Mouse (Mus musculus) urinary bladder, postnatal 4 days (tissue): ENCODE data around the gene Il27.
A peak's percentile ranks its signal among the peaks of the same experiment; 100 is the strongest.

Source experiments
- DNase-seq, 2 experiments: peaks; one replicate each; pipeline ENCODE4 v3.0.0; 2021 to 2022; ENCODE audit warnings: low spot score in 2 of 2

The Il27 gene

GRCm38 (mm10) chr7:126606611-126607010 lies 11.9 kb upstream of the Il27 start:
- no peak for DNase-seq

- DNase-seq: no peak
Measured at GRCm38 (mm10) chr7:126602650-126603049, 7.9 kb upstream of the Il27 start.

- no peak for DNase-seq
Measured at GRCm38 (mm10) chr7:126601896-126602295, 7.2 kb upstream of the Il27 start.

GRCm38 (mm10) chr7:126598919-126599318 lies 4.2 kb upstream of the Il27 start:
- no peak for DNase-seq

- no peak for DNase-seq
Measured at GRCm38 (mm10) chr7:126596414-126596813, 1.7 kb upstream of the Il27 start.

DNA sequence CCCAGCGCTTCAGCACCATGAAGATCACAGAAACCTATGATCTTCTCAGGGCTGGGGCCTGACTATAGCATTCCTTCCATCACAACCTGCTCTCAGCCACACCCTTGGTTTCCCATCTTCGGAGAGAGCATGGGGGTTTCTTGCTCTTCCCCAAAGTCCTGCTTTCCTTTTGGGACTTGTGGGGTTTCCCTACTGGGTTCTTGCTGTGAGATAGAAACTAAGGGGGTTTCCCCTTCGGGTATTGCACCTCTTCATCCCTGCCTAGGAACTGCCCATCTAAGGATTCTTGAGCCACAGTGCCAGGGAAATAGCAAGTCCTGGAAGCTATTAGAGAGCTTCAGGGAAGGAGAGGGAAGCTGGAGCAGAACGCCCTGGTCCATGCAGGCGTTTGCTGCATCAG lies 1.1 kb upstream of the Il27 start:
- no peak for DNase-seq

- DNase-seq: peak; percentile 67 to 84
Measured at GRCm38 (mm10) chr7:126587779-126588178, 7.0 kb downstream of the Il27 start.

- DNase-seq: no peak
Measured at GRCm38 (mm10) chr7:126586839-126587238, 7.9 kb downstream of the Il27 start.

DNA sequence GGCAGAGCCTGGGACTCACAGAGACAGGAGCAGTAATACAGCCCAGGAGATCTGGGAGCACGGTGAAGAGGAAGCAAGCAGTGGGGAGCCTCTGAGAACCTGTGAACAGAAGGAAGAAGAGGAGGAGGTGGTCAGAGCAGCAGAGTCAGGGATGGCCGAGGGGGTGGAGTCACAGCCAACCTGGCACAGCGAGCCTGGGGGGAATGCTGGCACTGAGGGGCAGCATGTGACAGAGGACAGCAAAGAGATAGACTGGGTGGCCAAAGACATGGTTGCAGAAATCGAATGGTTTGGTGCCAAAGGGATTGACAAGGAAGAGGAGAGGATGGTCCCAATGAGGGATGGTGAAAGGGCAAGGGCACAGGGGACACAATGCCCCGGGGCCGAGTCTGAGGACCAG lies 9.0 kb downstream of the Il27 start, which contains the start of gene Cln3:
Cln3 (minus strand) TSS at position 101 of the 400 bp plus-strand sequence.
- no peak for DNase-seq

DNA sequence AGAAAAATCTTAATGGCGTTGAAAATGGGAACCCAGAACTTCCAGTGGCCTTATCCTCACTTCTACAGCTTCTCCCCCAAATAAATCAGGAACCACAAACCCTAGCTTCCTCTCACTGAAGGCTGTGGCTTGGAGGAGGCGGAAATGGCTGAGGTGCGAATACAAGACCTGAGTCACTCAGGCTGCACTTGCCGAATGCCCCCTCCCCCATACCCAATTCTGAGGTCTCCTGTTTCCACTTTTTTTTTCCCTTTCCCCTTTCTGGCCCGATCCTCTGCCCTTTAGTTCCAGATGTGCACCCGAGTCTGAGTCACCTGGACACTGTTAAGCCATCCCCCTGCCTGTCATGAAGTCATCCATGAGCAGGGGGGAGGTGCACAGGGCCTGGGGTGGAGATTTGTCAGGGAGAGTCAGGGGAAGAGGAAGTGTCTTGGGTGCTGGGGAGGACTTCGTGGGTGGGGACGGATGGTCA lies 10.2 kb downstream of the Il27 start, which contains the start of gene Apobr:
Apobr (plus strand) TSS at position 437 of the 472 bp plus-strand sequence.
- no peak for DNase-seq

- DNase-seq: no peak
Measured at GRCm38 (mm10) chr7:126583761-126584160, 11.0 kb downstream of the Il27 start.

- peak; percentile 79 to 90 for DNase-seq
Measured at GRCm38 (mm10) chr7:126583251-126583709, 11.5 kb downstream of the Il27 start.

DNA sequence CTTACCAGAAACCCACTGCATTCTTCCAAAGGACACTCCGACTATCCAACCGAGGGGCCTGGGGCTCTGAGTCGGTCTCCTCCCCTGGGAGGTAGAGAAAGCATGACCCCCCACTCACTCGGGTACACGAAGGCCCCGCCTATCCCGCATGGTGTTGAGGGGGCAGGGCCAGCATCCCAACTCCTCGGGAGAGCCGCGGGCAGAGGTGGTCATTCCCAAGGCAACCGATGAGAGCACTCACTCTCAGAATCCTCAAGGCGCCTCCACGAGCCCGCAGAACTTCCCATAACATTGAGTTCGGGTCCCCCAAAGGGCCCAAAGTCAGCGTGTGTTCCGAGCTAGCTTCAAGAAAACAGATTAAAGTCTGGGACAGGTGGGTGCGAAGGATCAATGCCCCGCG lies 12.0 kb downstream of the Il27 start:
- peak in 1 of 2 experiments; percentile 62 for DNase-seq

DNA sequence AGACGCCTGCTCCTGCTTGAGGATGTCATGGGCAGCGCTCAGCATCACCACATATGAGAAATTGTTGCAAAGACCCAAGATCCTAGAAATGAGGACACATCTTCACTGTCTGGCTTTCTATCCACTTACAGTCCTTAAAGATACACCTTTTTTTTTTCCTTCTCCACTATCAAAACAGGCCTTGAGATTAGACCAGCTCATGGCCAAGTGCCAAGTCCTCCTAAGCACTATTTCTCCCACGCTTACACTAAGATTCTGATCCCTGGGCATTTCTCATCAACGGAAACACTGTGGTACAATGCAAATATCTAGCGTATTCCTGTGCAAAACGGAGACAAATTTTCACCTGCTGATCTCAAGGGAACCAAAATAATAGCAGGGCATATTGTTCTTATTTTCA lies 13.1 kb downstream of the Il27 start:
- no peak for DNase-seq

GRCm38 (mm10) chr7:126579172-126579571 lies 15.6 kb downstream of the Il27 start:
- no peak for DNase-seq

GRCm38 (mm10) chr7:126576946-126577345 lies 17.8 kb downstream of the Il27 start:
- peak in 1 of 2 experiments; percentile 71 for DNase-seq

- peak; percentile 74 to 77 for DNase-seq
Measured at GRCm38 (mm10) chr7:126566094-126566765, 28.5 kb downstream of the Il27 start, which contains the start of gene Eif3c. TSS of gene Eif3c (minus strand) at chr7:126566411.

DNA sequence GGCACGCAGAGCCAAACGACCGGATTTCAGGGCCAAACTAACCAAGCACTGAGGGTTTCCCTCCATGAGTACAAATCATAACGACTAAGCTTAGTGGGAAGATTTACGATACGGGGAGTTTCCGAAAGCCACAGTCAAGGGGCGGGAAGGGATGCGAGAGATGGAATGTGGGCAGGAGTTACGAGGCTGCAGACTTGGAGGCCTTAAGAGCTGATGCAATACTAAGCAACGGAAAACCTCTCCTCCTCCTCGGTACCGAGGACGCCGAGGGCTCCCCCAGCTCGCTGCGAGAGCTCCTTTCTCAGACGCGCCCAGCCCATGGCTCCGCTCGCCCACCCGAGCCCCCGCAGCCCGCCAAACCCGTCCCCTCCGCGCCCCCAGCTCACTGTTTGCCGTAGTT lies 29.0 kb downstream of the Il27 start:
- DNase-seq: no peak

DNA sequence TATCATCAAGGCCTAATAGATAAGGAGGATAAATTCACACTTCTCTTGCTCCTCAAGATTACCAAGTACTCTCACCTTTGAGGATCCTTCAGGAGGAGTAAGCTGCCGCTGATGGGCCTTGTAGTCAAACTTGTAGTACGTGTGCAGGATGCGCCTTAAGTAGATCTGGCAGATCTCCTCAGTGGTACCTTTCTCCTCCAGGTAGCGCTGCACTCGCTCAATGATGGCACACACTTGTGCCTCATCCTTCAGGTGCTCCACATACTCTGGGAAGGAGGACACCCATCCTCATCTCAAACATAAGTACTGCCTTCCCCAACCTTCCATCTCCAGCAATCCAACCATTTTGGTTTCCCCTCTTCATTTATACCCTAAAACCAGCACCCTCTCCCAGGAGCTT lies 38.1 kb downstream of the Il27 start:
- no peak for DNase-seq

DNA sequence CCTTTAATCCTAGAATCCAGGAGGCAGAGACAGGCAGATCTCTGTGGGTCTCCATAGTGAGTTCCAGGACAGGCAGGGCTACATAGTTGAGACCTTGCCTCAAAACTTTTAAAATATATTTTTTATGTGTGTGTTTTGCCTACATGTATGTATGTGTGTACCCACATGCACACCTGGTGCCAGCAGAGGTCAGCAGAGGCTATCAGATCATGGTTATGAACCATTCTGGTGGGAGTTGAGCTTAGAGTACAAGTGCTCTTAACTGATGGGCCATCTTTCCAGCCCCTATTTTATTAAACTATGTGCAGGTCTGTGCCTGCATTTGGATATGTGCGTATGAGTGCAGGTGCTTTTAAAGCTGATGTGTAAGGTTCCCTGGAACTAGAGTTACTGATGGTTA lies 39.9 kb downstream of the Il27 start:
- DNase-seq: no peak

DNA sequence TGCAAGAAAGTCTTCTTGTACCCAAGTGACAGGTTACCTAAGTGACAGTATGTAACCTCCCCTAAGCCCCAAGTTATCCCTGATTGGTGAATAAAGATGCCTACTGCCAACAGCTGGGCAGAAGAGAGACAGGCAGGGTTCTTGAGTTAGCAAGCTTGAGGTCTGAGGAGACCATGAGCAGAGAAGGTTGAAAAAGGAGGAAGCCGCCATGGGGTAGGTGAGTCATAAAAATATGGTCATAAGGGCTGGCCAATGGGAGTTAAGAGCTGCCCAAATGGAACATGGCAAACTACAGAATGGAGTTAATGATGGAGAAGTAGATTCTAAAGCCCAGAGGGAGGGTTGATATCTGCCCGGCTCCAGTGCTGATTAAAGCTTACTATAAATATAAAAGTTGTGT lies 49.1 kb downstream of the Il27 start:
- no peak for DNase-seq

DNA sequence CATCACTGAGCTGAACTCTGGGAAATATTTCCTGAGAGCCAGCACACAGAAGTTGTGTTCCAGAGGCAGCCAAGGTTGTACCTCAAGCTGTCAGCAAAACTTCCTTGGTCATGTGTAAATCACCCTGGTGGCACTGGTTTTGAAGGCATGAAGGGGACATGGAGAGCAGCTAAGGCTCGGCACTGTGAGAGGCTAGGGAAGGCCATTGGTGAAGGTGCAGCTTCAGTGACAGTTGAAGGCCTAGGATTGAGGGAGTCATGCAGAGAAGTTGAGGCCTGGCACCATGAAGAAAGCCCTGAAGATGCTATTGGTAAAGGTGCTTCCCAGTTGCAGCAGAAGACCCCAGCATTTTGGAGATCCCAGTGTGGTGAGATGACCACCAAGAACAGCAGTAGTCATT lies 53.1 kb downstream of the Il27 start:
- no peak for DNase-seq
